Mouse (Mus musculus): ENCODE data around the gene Mdh1b.
A peak's percentile ranks its signal among the peaks of the same experiment; 100 is the strongest.

Mdh1b gene

DNA sequence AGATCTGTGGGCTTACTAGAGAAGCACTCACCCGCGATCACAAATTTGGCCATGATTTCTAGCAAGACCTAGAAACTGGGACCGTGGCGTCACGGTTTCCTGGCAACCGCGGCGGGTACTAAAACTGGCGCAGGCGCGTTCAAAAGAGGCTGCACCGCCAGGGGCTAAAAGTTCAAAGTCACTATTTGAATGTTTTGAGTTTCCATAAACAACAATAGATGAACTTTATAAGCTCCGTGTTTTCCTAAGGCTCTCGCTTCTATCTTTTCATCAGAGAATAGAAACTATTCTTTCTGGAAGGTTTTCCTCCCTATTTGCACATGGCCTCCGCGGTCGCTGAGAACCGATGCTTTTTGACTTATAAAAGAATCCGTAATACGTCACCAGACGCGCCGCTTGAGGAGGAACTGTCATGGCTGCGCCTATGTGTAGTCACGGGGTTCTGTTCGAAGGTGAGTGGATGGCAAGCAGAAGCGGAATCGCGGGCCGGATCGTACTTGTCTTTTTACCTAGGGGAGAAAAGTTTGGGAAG lies at the start of gene Mdh1b, which contains the start of gene Fastkd2:
Gene Mdh1b (minus strand): TSS at position 79 of the 532 bp plus-strand sequence.
Gene Fastkd2 (plus strand): TSS at position 375 of the 532 bp plus-strand sequence.
- peak; percentile 91 for DNase-seq (ENCODE audit: low spot score)

DNA sequence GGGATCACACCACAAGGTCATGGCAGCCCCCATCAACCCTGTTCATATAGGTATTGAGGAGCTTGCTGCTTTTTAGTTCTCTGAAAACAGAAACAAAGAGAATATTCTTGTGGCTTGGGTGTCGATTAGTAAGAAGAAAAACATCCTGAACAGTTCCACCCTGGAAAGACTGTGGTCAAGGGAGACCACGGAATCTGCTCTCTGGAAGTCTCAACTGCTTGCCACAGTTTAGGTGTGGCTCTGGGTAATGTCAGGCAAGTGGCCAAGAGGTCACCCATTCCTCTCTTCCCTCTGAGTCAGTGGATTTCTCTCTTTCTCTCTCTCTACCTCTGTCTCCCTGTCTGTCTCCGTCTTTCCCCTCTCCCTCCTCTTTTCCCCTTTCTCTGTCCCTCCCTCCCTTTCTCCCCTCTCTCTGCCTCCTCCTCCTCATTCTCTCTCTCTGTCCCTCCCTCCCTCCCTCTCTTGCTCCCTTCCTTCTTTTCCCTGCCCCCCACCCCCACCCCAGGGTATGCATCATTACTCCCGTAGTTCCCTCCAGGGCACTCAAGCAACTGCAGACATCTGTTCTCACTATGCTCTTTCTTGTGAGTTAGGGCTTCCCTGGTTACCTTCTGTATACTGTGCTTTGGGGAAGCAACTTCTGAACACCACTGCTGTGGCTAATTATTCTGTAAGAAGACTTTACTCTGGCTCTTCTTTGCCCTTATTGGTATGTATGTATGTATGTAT lies 46.9 kb upstream of the Mdh1b start:
- no peak for DNase-seq (ENCODE audit: low spot score)

DNA sequence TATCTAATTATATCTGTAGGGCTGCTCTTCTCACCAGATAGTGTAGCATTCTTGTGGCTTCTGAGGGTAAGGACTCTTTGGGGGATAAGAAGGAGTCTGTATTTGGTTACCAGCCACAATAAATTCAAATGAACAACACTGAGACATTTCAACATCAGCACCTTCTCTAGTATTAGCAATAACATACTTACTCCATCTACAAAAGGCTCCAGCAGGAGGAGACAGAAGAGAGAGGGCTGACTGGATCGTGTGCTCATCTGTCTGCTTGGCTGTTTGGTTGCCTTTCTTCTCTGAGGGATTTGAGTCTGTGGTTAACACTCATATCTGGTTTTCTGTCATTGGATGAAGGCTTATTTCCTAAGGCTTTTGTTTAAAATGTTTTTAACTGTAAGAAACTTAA lies 46.3 kb upstream of the Mdh1b start:
- DNase-seq (ENCODE audit: low spot score) = no peak

DNA sequence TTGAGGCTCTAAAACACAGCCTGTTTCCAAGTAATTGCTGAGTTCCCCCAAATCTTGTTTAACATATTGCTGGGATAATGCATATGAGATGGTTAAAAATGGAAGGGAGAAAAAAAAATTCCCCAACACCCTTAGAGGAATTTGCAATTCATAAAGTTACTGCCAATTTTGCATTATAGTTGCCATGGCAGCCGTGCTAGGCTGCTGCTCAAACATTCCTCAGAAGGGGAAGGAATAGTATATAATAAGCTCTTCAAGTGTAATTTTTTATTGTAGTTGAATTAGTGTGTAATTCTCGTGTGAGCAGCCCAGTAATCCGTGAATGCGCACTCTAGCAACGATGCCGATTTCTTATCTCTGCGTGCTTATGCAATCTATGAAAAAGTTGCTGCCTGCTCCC lies 40.2 kb upstream of the Mdh1b start:
- DNase-seq (ENCODE audit: low spot score) = no peak

DNA sequence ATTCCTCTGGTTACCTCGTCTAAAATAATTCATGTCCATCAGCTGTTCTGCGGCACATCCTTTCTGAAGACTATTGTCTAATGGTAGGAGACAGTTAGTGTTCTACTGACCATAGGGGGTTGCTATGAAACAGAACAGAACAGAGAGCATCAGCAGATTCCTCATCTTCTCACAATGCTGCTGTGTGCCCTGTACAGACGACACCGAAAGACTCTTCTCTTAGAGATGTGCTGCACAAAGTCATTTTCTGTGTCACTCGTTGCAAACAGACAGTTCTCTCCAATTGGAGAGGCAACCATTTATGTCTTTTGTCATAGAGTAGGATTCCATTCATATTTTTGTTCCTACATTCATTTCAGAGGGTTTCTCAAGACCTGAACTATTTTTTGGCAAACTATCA lies 39.0 kb upstream of the Mdh1b start, which contains the start of gene 4933402D24Rik:
Gene 4933402D24Rik (minus strand): TSS at position 101 of the 400 bp plus-strand sequence.
- no peak for DNase-seq (ENCODE audit: low spot score)

DNA sequence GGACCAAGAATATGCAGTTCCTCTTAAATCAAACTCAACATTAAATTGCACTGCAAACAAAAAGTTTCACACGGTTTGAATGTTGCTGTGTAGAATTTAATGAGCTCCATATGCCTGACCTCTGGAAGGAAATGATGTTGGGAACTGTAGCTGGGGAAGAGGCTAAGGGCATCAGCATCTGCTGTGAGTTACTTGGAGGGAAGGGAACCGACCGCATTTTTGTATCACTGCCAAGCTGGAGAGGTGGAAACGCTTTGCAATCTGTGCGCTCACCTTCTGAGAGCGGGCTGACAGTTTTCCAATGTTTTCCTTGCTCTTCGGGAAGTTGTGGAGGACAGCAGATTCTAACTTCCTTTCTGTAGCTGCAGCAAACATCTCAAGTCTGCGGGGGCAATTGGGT lies 38.0 kb upstream of the Mdh1b start:
- DNase-seq (ENCODE audit: low spot score) = no peak

DNA sequence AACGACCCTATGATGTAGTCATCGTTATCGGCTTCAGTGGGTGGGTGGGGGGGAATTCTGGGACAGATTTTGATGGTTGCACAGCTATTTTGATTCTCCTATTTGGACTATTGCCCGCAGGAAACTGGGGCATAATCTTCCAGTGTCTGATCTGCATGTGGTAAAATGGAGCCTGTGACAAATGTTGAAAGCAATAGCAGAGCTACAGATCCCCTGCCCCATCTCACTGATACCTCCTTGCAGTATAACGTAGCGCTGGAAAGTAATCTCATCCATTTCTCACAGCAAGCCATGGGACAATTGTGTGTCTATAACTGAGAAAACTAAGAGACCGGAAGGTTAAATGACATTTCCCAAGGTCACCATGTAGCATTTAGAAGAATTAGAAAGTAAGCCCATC lies 34.3 kb upstream of the Mdh1b start:
- no peak for DNase-seq (ENCODE audit: low spot score)

DNA sequence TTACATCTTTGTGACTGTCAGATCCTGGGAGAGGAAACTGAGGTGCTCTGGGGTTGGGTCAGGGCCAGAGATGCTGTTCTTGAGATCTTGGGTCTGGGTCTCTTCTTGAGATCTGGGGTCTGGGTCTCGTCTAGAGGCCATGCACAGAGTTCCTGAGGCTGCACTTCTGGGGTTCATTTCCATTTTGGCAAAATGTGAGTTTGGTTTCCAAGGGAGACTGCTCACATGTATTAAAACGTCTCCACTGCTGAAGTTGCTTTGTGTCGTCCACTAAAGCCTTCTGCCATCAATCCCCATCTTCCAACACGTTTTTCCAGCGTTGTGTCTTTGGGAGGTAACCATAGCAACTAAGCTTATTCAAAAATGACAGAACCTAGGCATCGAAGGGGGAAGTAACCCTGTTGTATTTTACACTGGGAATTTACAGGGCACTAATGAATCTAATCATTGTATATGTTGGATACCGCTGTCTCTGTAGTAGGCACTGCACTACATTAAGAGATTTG lies 33.8 kb upstream of the Mdh1b start:
- no peak for DNase-seq (ENCODE audit: low spot score)

DNA sequence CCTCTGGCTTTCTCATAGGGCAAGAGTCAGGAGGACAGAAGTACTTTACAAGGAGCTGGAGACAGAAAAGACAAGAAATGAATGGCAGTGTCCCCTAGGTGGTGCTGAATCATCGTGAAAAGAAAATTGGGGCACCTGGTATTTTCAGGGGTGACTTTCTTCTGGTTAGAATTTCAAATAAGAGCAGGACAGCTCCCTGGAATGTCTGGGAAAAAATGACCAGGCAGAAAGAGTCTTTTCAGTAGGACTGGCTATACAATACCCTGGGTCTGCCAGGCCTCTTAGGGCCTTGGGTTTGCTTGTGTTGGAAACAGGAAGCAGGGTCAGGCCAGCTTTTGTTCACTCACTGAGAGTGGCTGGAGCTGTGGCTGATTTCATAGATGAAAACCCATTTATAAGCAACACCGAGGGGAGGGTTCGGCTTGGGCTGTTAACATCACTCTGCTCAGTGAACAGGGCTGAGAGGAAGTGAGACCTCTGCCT lies 33.1 kb upstream of the Mdh1b start:
- peak; percentile 23 for DNase-seq (ENCODE audit: low spot score)

DNA sequence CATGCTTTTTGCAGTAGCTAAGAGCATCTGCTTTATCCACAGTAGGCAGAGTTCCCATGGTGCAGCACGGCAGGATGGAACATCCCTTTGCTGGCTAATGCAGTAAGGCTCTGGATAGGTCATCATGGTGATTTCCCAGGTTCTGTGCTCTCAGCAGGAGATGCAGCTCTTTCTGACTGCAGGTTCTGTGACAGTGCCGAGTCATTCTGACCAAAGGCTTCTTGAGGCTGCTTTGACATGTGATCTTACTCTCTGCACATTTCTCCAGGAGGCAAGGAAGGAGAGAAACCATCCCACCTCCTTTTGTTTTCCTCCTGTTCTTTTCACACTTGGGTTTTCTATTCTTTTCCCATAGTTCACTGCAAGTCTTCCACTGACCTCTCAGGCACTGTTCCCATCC lies 25.9 kb upstream of the Mdh1b start:
- no peak for DNase-seq (ENCODE audit: low spot score)

DNA sequence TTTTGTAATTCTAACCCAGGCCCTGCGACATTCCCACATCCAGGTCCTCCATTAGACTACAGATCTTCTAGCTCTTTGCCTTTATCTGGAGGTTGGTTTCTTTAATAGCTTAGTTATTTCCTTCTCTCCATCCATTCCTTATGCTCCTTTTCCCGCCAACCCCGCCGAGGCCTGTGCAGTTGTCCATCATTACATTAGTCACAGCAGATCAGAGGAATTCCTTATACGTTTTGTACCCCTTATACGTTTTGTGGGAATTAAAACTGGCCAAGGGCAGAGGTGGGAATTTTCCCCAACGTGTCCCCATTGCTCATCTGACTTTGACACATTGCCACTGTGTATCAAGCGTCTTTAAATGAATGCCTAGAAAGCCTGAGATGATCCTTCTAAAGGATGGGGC lies 322 bp downstream of the Mdh1b start:
- DNase-seq (ENCODE audit: low spot score) = no peak

DNA sequence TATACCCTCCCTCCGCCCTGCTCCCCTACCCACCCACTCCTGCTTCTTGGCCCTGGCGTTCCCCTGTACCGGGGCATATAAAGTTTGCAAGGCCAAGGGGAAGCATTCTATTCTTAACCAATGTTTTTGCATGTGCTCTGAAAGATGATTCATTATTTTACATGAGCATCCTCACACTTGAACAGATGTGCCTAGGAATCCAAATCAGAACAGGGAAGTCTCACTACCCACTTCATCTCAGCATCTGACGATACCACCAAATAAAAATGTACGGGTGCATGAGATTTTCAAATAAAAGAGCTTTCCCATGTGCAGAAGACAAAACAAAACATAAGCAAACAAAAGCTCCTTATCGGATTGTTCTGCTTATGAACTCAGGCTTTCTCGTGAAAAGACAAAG lies 10.0 kb downstream of the Mdh1b start:
- DNase-seq (ENCODE audit: low spot score) = no peak

DNA sequence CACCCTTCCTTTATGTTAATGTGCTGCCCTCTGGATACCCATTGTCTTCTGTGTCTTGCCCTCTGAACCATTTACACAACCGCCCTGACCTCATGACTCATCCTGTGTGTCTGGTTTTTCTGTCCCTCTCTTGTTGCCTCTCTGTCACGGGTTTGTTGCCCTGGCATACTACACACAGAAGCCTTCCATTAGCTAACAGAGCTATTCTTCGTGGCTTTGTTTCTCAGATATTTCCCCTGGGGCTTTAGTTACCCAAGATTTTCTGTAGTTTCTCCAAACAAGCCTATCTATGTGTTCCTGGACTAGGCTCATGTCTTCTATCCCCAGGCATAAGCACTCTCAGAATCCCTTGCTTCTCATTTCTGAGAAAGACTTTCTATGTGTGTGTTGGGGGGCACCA lies 21.2 kb downstream of the Mdh1b start:
- DNase-seq (ENCODE audit: low spot score) = peak; percentile 24

DNA sequence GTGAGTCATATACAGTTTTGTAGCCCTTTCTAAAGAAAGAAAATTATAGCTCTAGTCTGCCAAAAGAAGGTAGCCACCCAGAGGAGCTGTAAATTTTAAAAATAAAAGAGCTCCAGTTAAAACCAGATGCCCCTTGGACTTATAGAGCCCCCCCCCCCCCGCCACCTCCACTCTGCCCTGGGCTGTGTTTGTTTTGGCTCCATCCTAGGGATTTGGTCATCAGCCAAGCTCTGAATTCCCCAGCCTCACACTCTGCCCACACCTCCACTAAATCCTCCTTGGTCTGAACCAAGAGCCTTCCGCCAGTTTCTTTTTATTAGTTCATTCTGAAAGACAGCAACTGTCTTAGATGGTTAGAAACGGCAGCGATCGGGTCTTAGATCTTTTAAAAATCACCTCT lies 24.4 kb downstream of the Mdh1b start:
- DNase-seq (ENCODE audit: low spot score) = peak; percentile 62

DNA sequence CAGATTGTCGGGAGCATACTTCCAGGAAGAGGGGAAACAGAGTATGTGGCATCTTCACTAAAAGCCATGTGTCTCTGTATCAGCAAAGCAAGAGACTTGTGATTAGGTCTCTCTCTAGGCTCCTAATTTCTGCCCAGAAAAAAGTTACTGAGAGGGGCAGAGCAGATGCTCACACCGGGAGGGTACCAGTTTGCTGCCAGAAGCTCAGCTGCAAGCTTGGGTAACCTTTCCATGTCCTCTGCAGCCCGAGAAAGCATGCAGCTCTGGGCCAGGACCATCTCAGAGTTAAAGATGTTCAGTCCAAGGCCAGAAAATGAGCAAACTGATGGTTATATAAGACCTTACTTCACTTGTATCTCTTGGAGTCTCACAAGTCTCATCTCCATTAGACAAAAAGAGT lies 33.3 kb downstream of the Mdh1b start:
- DNase-seq (ENCODE audit: low spot score) = no peak

DNA sequence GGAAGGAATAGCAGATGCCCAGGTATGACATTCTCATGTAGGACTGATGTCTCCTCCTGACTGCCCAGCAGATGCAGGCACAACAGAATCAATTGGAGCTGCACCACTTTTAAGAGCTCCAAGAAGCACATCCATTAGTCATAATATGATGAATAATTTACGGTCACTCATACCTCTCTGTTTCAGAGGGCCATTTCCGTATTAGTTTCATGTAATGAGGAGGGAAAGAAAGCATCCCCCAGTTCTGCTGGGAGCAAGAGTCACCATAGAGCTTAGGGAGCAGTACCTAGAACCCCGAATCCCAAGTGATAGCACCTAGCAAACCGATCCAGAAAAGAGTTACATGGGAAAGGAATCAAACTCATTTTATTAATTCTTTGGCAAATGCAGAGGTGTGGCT lies 43.3 kb downstream of the Mdh1b start, which contains the start of gene Dytn:
Gene Dytn (minus strand): TSS at position 101 of the 400 bp plus-strand sequence.
- DNase-seq (ENCODE audit: low spot score) = no peak

DNA sequence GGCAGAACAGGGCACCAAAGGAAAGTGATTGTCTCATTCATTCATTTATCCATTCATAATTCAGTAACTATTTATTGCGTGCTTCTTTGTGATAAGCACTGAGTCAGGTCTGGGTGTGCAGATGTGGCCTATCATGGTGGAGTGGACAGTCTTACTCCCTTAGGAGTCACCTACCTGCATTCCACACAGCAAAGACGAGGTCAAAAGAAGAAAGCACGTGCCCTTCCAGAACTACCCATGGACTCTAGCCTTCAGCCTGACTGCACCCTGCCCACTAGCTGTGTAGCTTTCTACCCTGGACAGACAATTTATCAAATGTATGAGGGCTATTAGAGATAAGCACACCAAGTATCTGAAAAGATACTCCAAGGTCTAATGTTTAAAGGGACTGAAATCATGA lies 54.1 kb downstream of the Mdh1b start:
- DNase-seq (ENCODE audit: low spot score) = no peak

DNA sequence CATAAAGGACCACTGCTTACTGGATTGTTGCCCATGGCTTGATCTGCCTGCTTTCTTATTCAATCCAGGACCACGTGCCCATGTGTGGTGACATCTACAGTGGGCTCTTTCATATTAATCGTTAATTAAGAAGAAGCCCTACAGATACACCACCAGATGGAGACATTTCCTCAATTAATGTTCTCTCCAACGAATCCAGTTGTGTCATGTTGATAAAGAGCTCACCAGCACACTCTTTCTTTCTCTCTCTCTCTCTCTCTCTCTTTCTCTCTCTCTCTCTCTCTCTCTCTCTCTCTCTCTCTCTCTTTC lies 61.3 kb downstream of the Mdh1b start:
- DNase-seq (ENCODE audit: low spot score) = peak; percentile 83

DNA sequence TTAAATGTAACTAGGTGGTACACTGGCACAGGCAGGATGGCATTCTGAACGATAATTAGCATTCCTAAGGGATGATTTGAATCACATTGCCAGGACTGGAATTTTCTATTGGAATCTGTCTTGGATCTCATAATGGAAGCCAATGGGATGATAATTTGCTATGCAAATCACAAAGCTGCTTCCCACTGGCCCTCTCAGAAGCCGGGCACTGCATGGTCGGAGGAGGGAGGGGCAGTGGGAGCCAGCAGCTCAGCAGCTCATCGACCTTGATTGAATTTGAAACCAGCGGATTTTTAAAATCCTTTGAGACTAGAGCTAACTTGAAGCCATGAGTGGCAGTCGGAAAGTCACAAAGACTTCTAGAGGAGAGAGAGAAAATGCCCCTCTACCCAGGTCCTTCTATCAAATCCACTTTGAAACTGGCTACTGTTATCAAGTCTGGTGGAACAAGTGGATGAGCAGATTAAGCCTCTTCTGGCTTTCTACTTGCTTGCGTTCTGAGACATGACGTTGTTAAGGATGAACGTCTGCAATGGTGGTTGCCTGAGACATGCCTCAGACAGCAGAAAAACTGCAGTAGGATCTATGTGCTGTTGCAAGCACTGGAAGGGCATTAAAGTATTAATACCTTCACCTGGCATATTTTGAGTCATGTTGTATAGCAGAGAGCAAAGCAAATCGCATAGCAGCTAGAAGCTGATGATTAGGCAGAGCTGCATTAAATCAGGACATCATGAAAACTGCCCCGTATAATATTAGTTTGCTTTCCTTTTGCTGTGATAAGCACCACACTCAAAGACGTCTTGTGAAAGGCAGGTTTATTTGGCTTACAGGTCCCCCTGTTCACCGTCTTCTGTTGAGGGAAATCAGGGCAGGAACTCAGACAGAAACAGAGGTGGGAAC lies 61.9 kb downstream of the Mdh1b start:
- DNase-seq (ENCODE audit: low spot score) = peak; percentile 44

DNA sequence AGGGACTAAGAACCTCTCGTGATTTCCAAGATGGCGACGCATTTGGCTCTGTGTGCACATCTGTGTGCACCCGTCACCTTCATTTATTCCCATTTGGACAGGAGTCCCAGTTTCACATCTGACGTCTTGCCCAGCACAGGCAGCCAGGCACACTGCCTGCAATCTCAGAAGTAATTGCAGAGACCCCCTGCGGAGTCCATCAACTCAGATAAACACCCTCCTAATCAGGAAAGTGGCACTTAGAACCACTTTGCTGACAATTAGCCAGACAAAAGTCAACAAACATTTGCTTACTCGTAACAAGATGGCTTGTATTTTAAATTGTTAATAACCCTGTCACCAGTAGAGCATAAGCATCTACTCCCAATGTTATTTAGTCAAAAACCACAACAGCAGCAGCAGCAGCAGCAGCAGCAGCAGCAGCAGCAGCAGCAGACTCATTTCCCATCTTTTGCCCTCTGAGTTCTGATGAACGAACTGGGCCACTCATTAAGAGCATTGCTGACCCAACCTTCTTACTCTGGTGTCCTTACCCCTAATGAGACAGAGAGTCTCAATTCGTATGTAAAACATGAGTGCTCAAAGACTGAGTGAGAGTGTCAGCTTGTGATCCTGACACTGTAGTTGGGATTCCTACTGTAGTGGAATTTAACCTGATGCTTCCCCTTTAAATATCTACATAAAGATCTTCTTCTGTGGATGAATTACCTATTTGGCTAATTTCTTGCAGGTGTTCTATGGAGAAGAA lies 62.7 kb downstream of the Mdh1b start:
- DNase-seq (ENCODE audit: low spot score) = peak; percentile 31

DNA sequence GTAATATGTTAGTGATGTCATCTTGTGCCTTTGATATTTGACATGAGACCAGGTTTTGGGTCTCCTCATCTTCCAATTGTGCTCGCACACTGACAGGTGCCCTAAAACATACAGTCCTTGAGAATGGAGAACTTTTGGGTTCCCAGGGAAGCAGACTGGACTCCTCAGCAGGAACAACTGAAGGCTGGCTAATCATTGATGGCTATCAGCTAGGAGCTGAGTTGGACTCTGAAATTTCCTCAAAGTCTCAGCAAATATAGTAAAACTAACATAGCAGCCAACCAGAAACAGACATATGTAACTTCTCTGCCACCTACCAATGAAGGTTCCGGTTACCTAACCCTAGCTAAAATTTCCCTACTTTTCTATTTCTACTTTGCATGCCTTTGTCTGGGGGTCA lies 64.0 kb downstream of the Mdh1b start:
- no peak for DNase-seq (ENCODE audit: low spot score)

DNA sequence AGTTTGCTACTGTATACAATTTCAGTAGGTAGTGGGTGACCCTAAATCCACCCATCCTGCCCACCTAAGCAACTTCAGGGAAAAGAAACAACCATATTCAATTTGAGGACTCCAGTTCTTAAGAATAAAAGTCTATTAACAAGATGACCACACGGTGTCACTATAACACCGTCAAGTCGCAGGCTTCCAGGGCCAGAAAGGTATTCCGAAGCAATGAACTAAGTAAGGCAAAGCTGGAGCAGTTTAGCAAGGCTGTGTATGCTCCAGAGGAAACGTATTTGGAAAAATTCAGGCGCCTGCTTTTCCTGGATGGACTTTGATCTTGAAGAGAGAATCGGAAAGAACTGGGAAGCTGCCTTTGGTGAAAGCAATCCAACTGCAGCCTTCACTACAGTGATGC lies 70.5 kb downstream of the Mdh1b start:
- DNase-seq (ENCODE audit: low spot score) = peak; percentile 77
